Mouse (Mus musculus) midbrain, embryonic 16.5 days (tissue): ENCODE results near the gene Grk6. TPM values are rescaled to one million over a fixed set of nuclear protein-coding genes. Genes with fewer than 3 reads are reported as not detected.
A peak's percentile ranks its signal among the peaks of the same experiment; 100 is the strongest.
"Not testable (repeated sequence)": the region's sequence is repeated elsewhere in the genome, so short reads cannot be mapped to it uniquely, and the experiment has no call there.

Experiments
- ATAC-seq: fragments of 200-750 bp; cut with Nextera tagmentation; 2 replicates; pipeline ENCODE4 v1.8.0; 2017; ENCODE audit warnings: moderate TSS enrichment
- H3K27ac ChIP-seq: fragments of 300-500 bp; sonication (generic); 2 replicates; pipeline ENCODE4 v1.5.1; 2014; ENCODE audit warnings: mild to moderate bottlenecking, low read length, mixed read lengths
- H3K27me3 ChIP-seq: fragments of 300-500 bp; sonication (generic); 2 replicates; pipeline ENCODE4 v1.6.1; 2014; ENCODE audit warnings: low read depth, low read length, mixed read lengths; ENCODE audit not compliant: control insufficient read depth, insufficient read depth
- H3K36me3 ChIP-seq: fragments of 300-500 bp; sonication (generic); 2 replicates; pipeline ENCODE4 v1.6.1; 2014; ENCODE audit warnings: mild to moderate bottlenecking, low read length, moderate library complexity, mixed read lengths; ENCODE audit not compliant: control insufficient read depth, insufficient read depth
- H3K4me1 ChIP-seq: fragments of 300-500 bp; sonication (generic); 2 replicates; pipeline ENCODE4 v1.6.1; 2014; ENCODE audit warnings: mild to moderate bottlenecking, low read length, mixed read lengths; ENCODE audit not compliant: control insufficient read depth, insufficient read depth
- H3K4me2 ChIP-seq: fragments of 300-500 bp; sonication (generic); 2 replicates; pipeline ENCODE4 v1.6.1; 2014; ENCODE audit warnings: mild to moderate bottlenecking, low read length, mixed read lengths
- H3K4me3 ChIP-seq: fragments of 300-500 bp; sonication (generic); 2 replicates; pipeline ENCODE4 v1.5.1; 2014; ENCODE audit warnings: low read depth, mild to moderate bottlenecking, low read length, moderate library complexity, mixed read lengths
- H3K9ac ChIP-seq: fragments of 300-500 bp; sonication (generic); 2 replicates; pipeline ENCODE4 v1.6.1; 2014; ENCODE audit warnings: low read depth, low read length, mixed read lengths
- H3K9me3 ChIP-seq: fragments of 300-500 bp; sonication (generic); replicated peaks from 2 replicates; pipeline ENCODE4 v1.6.1; 2014; ENCODE audit warnings: mild to moderate bottlenecking, low read length, mixed read lengths; ENCODE audit not compliant: control insufficient read depth, poor library complexity, severe bottlenecking
- WGBS: fragments of 180-500 bp; shearing (Covaris S2); extraction: QIAGEN DNeasy Blood & Tissue Kit; methylation state at CpG from one replicate; pipeline ENCODE4 v1.1.7; 2014; 5-methylcytosine and 5-hydroxymethylcytosine counted together
- polyA plus RNA-seq: library from polyadenylated mRNA; unstranded; fragments of >200 nt; fragmentation: Nextera tagmentation; extraction: Ambion mirVana; gene quantifications from 2 replicates; pipeline ENCODE4 v1.2.1, GENCODE M21; 2015

Gene Grk6
- polyA plus RNA-seq, 1 experiment from 2014 or later, result 28.3 TPM

GRCm38 (mm10) chr13:55420018-55420932, 24.6 kb upstream of the Grk6 start:
- no peaks in the 10 kb centered on the region for H3K36me3 ChIP-seq
- no peak overlapping the region for H3K9ac ChIP-seq
- ATAC-seq, result peak; percentile 27; the same call in 1 of the 2 replicates
- H3K4me3 ChIP-seq, result no peak overlapping the region
- H3K4me2 ChIP-seq, result no peak overlapping the region
- no peaks in the 10 kb centered on the region for H3K9me3 ChIP-seq
- H3K27me3 ChIP-seq, result peaks cover 31% of the 10 kb centered on the region
- no peak overlapping the region for H3K27ac ChIP-seq
- 32% methylated on average over 51 of the region's 51 CpGs for WGBS
- peaks cover 7% of the 10 kb centered on the region; the same call in 1 of the 2 replicates for H3K4me1 ChIP-seq

- Histone ChIP-seq H3K27ac (no peak overlapping the region), H3K4me3 (peak overlapping the region; percentile 21), H3K4me1 (peaks cover 7% of the 10 kb centered on the region; the same call in 1 of the 2 replicates), H3K4me2 (peak overlapping the region; percentile 46), H3K36me3 (no peaks in the 10 kb centered on the region), H3K27me3 (peaks cover 31% of the 10 kb centered on the region), H3K9ac (peak overlapping the region; percentile 27), H3K9me3 (no peaks in the 10 kb centered on the region)
- ATAC-seq, result peak; percentile 74; the same call in 1 of the 2 replicates
- 16% methylated on average over 35 of the region's 35 CpGs for whole genome bisulfite sequencing
Observed at GRCm38 (mm10) chr13:55420933-55421800, 23.7 kb upstream of the Grk6 start.

GRCm38 (mm10) chr13:55426613-55427012, 18.3 kb upstream of the Grk6 start, which contains the start of gene F12:
F12 (minus strand) TSS chr13:55426793.
- Histone ChIP-seq H3K4me3 (no peak within 1 kb of the TSS), H3K27ac (no peak within 1 kb of the TSS), H3K27me3 (peaks cover 6% of the 10 kb centered on the region), H3K9me3 (no peaks in the 10 kb centered on the region; the same call in 1 of the 2 replicates), H3K4me1 (no peaks in the 10 kb centered on the region), H3K9ac (no peak within 1 kb of the TSS), H3K36me3 (no peaks in the 10 kb centered on the region), H3K4me2 (no peak within 1 kb of the TSS)
- ATAC-seq, result no peak
- 91% methylated on average over 10 of the region's 10 CpGs for WGBS

- no peak overlapping the region for H3K9ac ChIP-seq
- no peaks in the 10 kb centered on the region for H3K4me1 ChIP-seq
- H3K9me3 ChIP-seq, result no peaks in the 10 kb centered on the region; the same call in 1 of the 2 replicates
- no peak overlapping the region for H3K4me3 ChIP-seq
- H3K27me3 ChIP-seq, result no peaks in the 10 kb centered on the region
- H3K36me3 ChIP-seq, result no peaks in the 10 kb centered on the region
- ATAC-seq, result no peak
- H3K4me2 ChIP-seq, result no peak overlapping the region
- no peak overlapping the region for H3K27ac ChIP-seq
- WGBS, result 78% methylated on average over 12 of the region's 12 CpGs
Observed at GRCm38 (mm10) chr13:55429226-55429888, 15.5 kb upstream of the Grk6 start.

- no peak overlapping the region for H3K4me2 ChIP-seq
- H3K9ac ChIP-seq, result no peak overlapping the region
- H3K27ac ChIP-seq, result no peak overlapping the region
- no peaks in the 10 kb centered on the region; the same call in 1 of the 2 replicates for H3K9me3 ChIP-seq
- H3K36me3 ChIP-seq, result no peaks in the 10 kb centered on the region
- no peak for ATAC-seq
- no peaks in the 10 kb centered on the region for H3K4me1 ChIP-seq
- no peak overlapping the region for H3K4me3 ChIP-seq
- WGBS, result 84% methylated on average over 2 of the region's 2 CpGs
- no peaks in the 10 kb centered on the region for H3K27me3 ChIP-seq
Observed at GRCm38 (mm10) chr13:55430566-55430965, 14.3 kb upstream of the Grk6 start.

- Histone ChIP-seq H3K27ac (no peak overlapping the region), H3K4me3 (no peak overlapping the region), H3K4me2 (no peak overlapping the region), H3K4me1 (no peaks in the 10 kb centered on the region), H3K36me3 (no peaks in the 10 kb centered on the region), H3K9me3 (no peaks in the 10 kb centered on the region; the same call in 1 of the 2 replicates), H3K27me3 (no peaks in the 10 kb centered on the region), H3K9ac (no peak overlapping the region)
- ATAC-seq, result no peak
- WGBS, result 82% methylated on average over 10 of the region's 10 CpGs
Observed at GRCm38 (mm10) chr13:55431889-55432685, 12.8 kb upstream of the Grk6 start.

- not testable (repeated sequence) for H3K4me3 ChIP-seq, H3K4me1 ChIP-seq, H3K9ac ChIP-seq, H3K27ac ChIP-seq, H3K27me3 ChIP-seq, H3K4me2 ChIP-seq, H3K36me3 ChIP-seq, H3K9me3 ChIP-seq, ATAC-seq
- WGBS, result 92% methylated on average over 14 of the region's 15 CpGs
Observed at GRCm38 (mm10) chr13:55437111-55437629, 7.7 kb upstream of the Grk6 start.

GRCm38 (mm10) chr13:55443799-55444285, 1.0 kb upstream of the Grk6 start:
- no peak for ATAC-seq
- Histone ChIP-seq H3K4me1 (peaks cover 23% of the 10 kb centered on the region), H3K9ac (peak overlapping the region; percentile 71), H3K4me3 (peak overlapping the region; percentile 80), H3K4me2 (peak overlapping the region; percentile 62), H3K27ac (peak overlapping the region; percentile 96), H3K27me3 (no peaks in the 10 kb centered on the region), H3K36me3 (no peaks in the 10 kb centered on the region), H3K9me3 (no peaks in the 10 kb centered on the region)
- 43% methylated on average over 9 of the region's 9 CpGs for WGBS
